Mouse (Mus musculus) testis, adult 2 months (tissue): Measurements from ENCODE around the gene Smad5.
A peak's percentile ranks its signal among the peaks of the same experiment; 100 is the strongest.

Experiments
- CTCF ChIP-seq: fragments of 200-500 bp; IDR thresholded peaks from 2 replicates; pipeline ENCODE4 v1.5.1; 2012; ENCODE audit warnings: low read depth, mild to moderate bottlenecking, inconsistent platforms, low read length, moderate library complexity; ENCODE audit not compliant: control insufficient read depth, insufficient read depth, insufficient replicate concordance
- POLR2A ChIP-seq: fragments of 200-500 bp; IDR thresholded peaks from 2 replicates; pipeline ENCODE4 v1.6.1; 2012; ENCODE audit warnings: low read depth, mild to moderate bottlenecking, inconsistent platforms, low read length, moderate library complexity; ENCODE audit not compliant: control insufficient read depth

GRCm38 (mm10) chr13:56702469-56703221 is at the start of gene Smad5:
- no peak for TF ChIP-seq CTCF
- peak; percentile 48 for TF ChIP-seq POLR2A
